Mouse (Mus musculus): ENCODE data around the gene Smurf1.

The Smurf1 gene

GRCm38 (mm10) chr5:144913923-144914322, 51.7 kb downstream of the Smurf1 start:
- DNase-seq (ENCODE audit: low spot score in 2 of 2), result peak in 1 of 2 experiments; percentile 27

- DNase-seq (ENCODE audit: low spot score in 2 of 2), result no peak
These were observed 52.3 kb downstream of the Smurf1 start for GRCm38 (mm10) chr5:144913361-144913760.

- DNase-seq (ENCODE audit: low spot score in 2 of 2), result no peak
These were observed 52.9 kb downstream of the Smurf1 start for GRCm38 (mm10) chr5:144912519-144913310.

- no peak for DNase-seq (ENCODE audit: low spot score in 2 of 2)
These were observed 56.1 kb downstream of the Smurf1 start for GRCm38 (mm10) chr5:144909521-144909920.

GRCm38 (mm10) chr5:144907591-144907990, 58.1 kb downstream of the Smurf1 start:
- no peak for DNase-seq (ENCODE audit: low spot score in 2 of 2)

- DNase-seq (ENCODE audit: low spot score in 2 of 2), result no peak
These were observed 61.1 kb downstream of the Smurf1 start for GRCm38 (mm10) chr5:144904356-144905134.

GRCm38 (mm10) chr5:144901791-144902190, 63.9 kb downstream of the Smurf1 start:
- no peak for DNase-seq (ENCODE audit: low spot score in 2 of 2)

- DNase-seq (ENCODE audit: low spot score in 2 of 2), result no peak
These were observed 64.6 kb downstream of the Smurf1 start for GRCm38 (mm10) chr5:144901035-144901434.

GRCm38 (mm10) chr5:144898448-144899052, 67.1 kb downstream of the Smurf1 start:
- no peak for DNase-seq (ENCODE audit: low spot score in 2 of 2)

- DNase-seq (ENCODE audit: low spot score in 2 of 2), result no peak
These were observed 67.8 kb downstream of the Smurf1 start for GRCm38 (mm10) chr5:144897881-144898280.

GRCm38 (mm10) chr5:144891276-144891675, 74.4 kb downstream of the Smurf1 start:
- DNase-seq (ENCODE audit: low spot score in 2 of 2), result no peak

- DNase-seq (ENCODE audit: low spot score in 2 of 2), result no peak
These were observed 79.5 kb downstream of the Smurf1 start for GRCm38 (mm10) chr5:144885968-144886650.

- peak in 1 of 2 experiments; percentile 36 for DNase-seq (ENCODE audit: low spot score in 2 of 2)
These were observed 80.9 kb downstream of the Smurf1 start for GRCm38 (mm10) chr5:144884629-144885217.

- DNase-seq (ENCODE audit: low spot score in 2 of 2), result peak in 1 of 2 experiments; percentile 56
These were observed 83.8 kb downstream of the Smurf1 start for GRCm38 (mm10) chr5:144881670-144882399.

GRCm38 (mm10) chr5:144877021-144877420, 88.6 kb downstream of the Smurf1 start:
- DNase-seq (ENCODE audit: low spot score in 2 of 2), result no peak

- peak; percentile 60 to 78 for DNase-seq (ENCODE audit: low spot score in 2 of 2)
These were observed 89.8 kb downstream of the Smurf1 start for GRCm38 (mm10) chr5:144875892-144876291.

GRCm38 (mm10) chr5:144875227-144875626, 90.4 kb downstream of the Smurf1 start:
- no peak for DNase-seq (ENCODE audit: low spot score in 2 of 2)

- no peak for DNase-seq (ENCODE audit: low spot score in 2 of 2)
These were observed 92.8 kb downstream of the Smurf1 start for GRCm38 (mm10) chr5:144872867-144873266.

- DNase-seq (ENCODE audit: low spot score in 2 of 2), result no peak
These were observed 93.3 kb downstream of the Smurf1 start for GRCm38 (mm10) chr5:144872326-144872725.

- DNase-seq (ENCODE audit: low spot score in 2 of 2), result no peak
These were observed 93.9 kb downstream of the Smurf1 start for GRCm38 (mm10) chr5:144871775-144872174.

- no peak for DNase-seq (ENCODE audit: low spot score in 2 of 2)
These were observed 94.9 kb downstream of the Smurf1 start for GRCm38 (mm10) chr5:144870782-144871181.
